Mouse (Mus musculus) liver, embryonic 14 days (tissue): ENCODE results near the gene Adcy1. TPM values are rescaled to one million over a fixed set of nuclear protein-coding genes. Genes with fewer than 3 reads are reported as not detected.

Experiments used
- polyA plus RNA-seq: library from polyadenylated mRNA; depleted of rRNA; stranded (reverse); fragments of >200 nt; gene quantifications from 2 replicates; pipeline ENCODE4 v1.2.3, GENCODE M21; 2012; rRNA removed

Adcy1 gene
- 0.15 and 0.16 TPM in 2 replicates for polyA plus RNA-seq

DNA sequence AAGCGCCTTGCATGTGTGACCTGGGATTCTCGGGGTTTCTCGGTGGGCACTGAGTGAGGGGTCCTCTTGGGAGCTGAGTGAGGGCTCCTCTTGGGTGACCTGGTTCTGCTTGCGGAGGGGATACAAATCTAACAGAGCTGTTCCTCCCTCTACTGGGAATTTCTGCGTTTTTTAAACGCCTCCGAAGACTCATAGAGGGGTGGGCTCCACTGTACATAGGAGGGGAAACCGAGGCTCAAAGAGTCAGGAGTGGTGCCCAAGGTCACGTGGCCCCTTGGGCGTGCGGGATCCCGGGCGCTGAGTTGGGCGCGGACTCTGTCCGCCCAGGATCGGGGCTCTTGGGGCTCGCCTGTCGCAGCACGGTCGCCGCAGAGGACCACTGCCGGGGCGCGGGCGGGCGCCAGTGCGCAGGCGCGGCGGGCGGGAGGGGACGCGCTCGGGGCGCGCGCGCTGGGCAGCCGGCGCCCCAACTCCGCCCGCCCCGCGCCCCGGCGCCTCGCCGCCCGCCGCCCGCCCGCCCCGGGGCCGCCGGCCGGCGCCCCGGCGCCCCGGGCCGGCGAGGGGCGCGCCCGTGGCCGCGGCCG lies at the start of gene Adcy1:
Adcy1 (plus strand) TSS at position 489 of the 584 bp plus-strand sequence.

DNA sequence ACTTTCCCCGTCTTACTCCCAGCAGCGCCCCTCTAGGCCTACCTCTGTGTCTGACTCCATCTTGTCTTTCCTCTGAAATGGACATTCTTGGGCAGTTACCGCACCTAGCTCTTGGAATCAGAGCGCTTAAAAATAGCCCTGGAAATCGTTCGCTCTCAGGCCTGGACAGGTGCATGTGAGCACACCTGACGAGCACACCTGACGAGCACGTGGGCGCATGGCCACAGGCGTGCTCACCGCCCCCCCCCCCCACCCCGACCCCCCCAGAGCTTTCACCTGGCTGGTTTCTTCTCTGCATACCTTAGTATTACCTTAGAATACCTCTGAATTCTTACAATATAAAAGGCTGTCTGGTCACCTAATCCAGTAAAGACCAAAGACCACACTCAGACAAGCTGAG lies 125.2 kb downstream of the Adcy1 start, which contains the start of gene Gm11985:
Gm11985 (minus strand) TSS at position 101 of the 400 bp plus-strand sequence.

DNA sequence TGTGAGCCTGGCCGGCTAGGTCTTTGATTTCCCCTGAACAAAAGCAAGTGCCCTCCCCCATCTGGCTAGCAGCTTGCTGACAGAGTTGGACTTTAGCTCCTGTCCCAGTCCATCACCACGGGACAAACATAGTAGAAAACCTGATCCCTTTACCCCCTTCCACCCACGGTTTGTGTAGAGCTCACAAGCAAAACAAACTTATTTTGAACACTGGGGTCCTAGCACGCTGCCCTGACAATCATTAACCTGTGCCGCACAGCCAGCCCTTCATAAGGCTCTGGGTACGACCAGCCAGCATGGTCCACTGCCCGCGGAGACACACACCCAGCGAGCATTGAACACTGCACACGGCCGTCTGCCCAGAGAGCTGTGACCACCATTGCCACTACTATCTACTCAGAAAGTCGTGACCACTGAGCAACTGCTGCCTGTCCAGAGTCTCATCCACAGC lies 134.2 kb downstream of the Adcy1 start, which contains the start of gene Igfbp1:
Igfbp1 (plus strand) TSS at position 292 of the 451 bp plus-strand sequence.

DNA sequence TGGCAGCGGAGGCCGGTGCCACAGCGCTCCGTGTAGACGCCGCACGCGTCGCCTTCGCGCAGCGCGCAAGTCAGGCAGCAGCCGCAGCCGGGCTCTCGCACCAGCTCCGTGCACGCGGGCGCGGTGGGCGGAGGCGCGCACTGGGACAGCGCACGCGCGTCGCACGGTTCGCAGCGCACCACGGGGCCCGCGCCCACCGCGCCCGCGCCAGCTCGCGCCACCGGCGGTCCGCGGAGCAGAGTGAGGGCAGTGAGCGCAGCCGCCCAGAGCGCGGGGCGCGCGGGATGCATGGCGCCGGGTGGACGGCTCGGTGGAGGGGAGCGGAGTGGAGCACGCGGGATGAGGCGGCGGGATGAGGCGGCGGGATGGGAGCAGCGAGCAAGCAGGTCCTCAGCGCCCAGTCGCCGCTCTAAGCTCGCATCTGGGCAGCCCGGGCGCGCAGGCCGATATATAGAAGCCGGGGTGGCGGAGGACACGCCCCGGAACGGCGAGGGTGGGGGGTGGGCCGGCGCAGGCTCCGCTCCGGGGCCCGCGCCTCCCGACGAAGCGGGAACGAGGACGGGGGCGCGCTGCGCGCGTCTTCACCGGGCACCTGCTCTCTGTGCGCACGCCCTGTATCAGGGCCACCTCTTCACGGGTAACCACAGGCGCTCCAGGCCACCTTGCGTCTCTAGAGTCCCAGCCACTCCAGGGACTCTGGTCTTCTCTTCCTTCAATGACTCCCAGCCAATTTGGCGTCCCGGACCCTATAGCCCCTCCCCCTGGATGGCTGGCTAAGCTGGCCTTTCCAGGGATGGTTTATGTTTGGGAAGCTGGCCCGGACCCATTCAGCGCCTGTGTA lies 150.4 kb downstream of the Adcy1 start, which contains the start of gene Igfbp3:
Igfbp3 (minus strand) TSS at position 423 of the 841 bp plus-strand sequence.

Other genes starting within 250 kb of the Adcy1 start
- not detected in 2 replicates for gene Gm11983, start 225.8 kb upstream of the Adcy1 start, polyA plus RNA-seq
- gene Gm11985, start 125.1 kb downstream of the Adcy1 start, polyA plus RNA-seq = not detected in 2 replicates
- 36.2 and 44.4 TPM in 2 replicates for gene Igfbp1, start 134.3 kb downstream of the Adcy1 start, polyA plus RNA-seq
- 21.1 and 21.3 TPM in 2 replicates for gene Igfbp3, start 150.4 kb downstream of the Adcy1 start, polyA plus RNA-seq